Mouse (Mus musculus): Measurements from ENCODE around the gene Adcy6. TPM values are rescaled to one million over a fixed set of nuclear protein-coding genes. Genes with fewer than 3 reads are reported as not detected.

Adcy6 gene
- 9.7 and 10.2 TPM in 2 replicates for polyA plus RNA-seq (2016; fragmentation: Nextera tagmentation; extraction: Ambion mirVana)

DNA sequence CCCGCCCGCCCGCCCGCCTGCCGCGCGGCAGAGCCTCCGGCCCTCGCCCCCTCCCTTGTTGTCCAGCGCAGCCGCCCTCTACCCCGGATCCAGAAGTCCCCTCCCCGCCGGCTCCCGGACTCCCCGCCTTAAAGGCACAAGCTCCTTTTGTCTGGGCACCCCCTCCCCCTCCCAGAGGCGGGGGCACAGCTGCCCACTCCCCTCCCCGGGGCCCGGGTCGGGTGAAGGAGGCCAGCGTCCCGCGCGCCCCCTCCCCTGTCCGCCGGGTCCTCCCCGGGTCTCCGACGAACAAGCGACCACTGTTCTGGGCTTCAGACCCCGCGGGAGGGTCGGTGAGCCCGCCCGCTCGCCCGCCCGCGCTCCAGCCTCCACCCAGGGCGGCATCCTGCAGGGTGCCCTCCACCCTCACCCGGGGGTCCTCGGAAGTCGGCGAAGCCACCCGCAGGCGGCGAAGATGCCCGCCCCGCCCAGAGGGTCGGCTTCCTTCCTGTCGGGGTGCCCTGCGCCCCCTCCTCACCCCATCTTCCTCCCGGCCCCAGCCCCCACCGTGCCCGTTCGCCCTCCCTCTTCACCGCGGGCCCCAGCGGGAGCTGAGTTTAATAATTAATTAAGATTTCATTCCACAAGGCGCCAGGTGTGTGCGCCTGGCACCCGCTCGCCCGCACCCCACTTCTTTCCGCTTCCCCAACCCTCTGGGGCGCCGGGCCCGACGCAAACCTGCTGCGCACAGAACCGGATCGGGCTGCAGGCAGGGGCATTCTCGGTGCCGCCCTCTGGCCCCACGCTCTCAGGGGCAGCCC lies at the start of gene Adcy6:
TSS of gene Adcy6 (minus strand) at position 746 of the 800 bp plus-strand sequence.
- Histone ChIP-seq H3K27ac (peak within 1 kb of the TSS; percentile 99), H3K4me3 (peak within 1 kb of the TSS; percentile 80), H3K4me2 (peak within 1 kb of the TSS; percentile 99), H3K9me3 (replicated peaks) (no peaks in the 10 kb centered on the region), H3K4me1 (peaks cover 57% of the 10 kb centered on the region), H3K36me3 (peaks cover 7% of the 10 kb centered on the region), H3K27me3 (replicated peaks) (peaks cover 12% of the 10 kb centered on the region), H3K9ac (peak within 1 kb of the TSS; percentile 93)
- 2% methylated on average over 49 of the region's 75 CpGs for WGBS (ENCODE audit: insufficient replicate concordance)
- ATAC-seq: peak; percentile 22; the same call in 1 of the 2 replicates

GRCm38 (mm10) chr15:98656982-98657751 lies 47.3 kb upstream of the Adcy6 start:
- 86% methylated on average over 15 of the region's 15 CpGs for WGBS (ENCODE audit: insufficient replicate concordance)
- Histone ChIP-seq H3K9ac (no peak overlapping the region), H3K4me3 (no peak overlapping the region), H3K27me3 (replicated peaks) (no peaks in the 10 kb centered on the region), H3K4me1 (peaks cover 15% of the 10 kb centered on the region), H3K27ac (no peak overlapping the region), H3K4me2 (no peak overlapping the region), H3K36me3 (peaks cover 89% of the 10 kb centered on the region), H3K9me3 (replicated peaks) (no peaks in the 10 kb centered on the region)
- ATAC-seq: no peak

DNA sequence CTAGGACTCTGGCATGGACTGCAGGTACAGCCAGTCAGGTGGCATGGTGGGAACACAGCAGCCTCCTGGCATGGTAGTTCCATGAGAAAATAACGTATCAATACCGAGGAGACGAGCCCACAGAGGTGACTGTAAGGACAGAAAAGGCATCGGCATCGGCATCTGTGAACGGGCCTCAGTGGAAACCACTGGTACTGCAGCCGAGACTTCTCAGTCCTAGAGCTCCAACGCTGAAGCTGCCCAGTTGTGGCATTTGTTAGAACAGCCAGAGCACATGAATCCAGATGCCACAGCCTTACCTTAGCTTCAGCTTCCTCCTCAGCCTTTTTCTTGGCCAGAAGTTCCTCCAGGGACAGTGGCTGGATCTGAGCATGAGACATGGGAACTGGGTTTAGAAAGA lies 42.3 kb upstream of the Adcy6 start:
- WGBS (ENCODE audit: insufficient replicate concordance): 91% methylated on average over 8 of the region's 8 CpGs
- no peak overlapping the region for H3K4me3 ChIP-seq
- H3K9ac ChIP-seq: no peak overlapping the region
- no peaks in the 10 kb centered on the region for H3K9me3 ChIP-seq (replicated peaks)
- H3K27ac ChIP-seq: no peak overlapping the region
- H3K4me1 ChIP-seq: no peaks in the 10 kb centered on the region
- H3K4me2 ChIP-seq: no peak overlapping the region
- no peaks in the 10 kb centered on the region for H3K27me3 ChIP-seq (replicated peaks)
- peaks cover 100% of the 10 kb centered on the region for H3K36me3 ChIP-seq
- ATAC-seq: no peak

GRCm38 (mm10) chr15:98651431-98651830 lies 41.6 kb upstream of the Adcy6 start:
- Histone ChIP-seq H3K9me3 (replicated peaks) (no peaks in the 10 kb centered on the region), H3K4me1 (no peaks in the 10 kb centered on the region), H3K9ac (no peak overlapping the region), H3K4me3 (no peak overlapping the region), H3K4me2 (no peak overlapping the region), H3K27ac (no peak overlapping the region), H3K36me3 (peaks cover 100% of the 10 kb centered on the region), H3K27me3 (replicated peaks) (no peaks in the 10 kb centered on the region)
- ATAC-seq: no peak
- 85% methylated on average over 15 of the region's 15 CpGs for WGBS (ENCODE audit: insufficient replicate concordance)

DNA sequence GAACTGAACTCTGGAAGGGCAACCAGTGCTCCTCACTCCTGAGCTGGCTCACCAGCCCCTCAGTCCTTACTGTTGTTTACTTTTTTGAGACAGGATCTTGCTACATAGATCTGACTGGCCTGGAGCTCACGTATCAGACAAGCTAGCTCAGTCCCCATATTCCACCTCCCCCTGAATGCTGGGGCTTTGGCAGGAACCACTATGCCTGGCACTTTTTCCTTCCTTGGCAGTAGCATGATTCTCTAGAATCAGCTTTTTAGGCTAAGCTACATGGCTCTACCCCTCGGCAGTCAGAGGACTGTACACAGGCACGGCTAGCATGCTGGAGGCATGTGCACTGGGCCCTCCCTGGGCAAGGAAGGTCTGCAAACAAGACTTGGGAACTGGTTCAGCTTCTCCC lies 38.2 kb upstream of the Adcy6 start:
- no peak overlapping the region for H3K27ac ChIP-seq
- 83% methylated on average over 3 of the region's 3 CpGs for WGBS (ENCODE audit: insufficient replicate concordance)
- H3K9ac ChIP-seq: no peak overlapping the region
- H3K4me1 ChIP-seq: no peaks in the 10 kb centered on the region
- H3K4me3 ChIP-seq: no peak overlapping the region
- ATAC-seq: no peak
- no peaks in the 10 kb centered on the region for H3K9me3 ChIP-seq (replicated peaks)
- H3K4me2 ChIP-seq: no peak overlapping the region
- H3K36me3 ChIP-seq: peaks cover 100% of the 10 kb centered on the region
- no peaks in the 10 kb centered on the region for H3K27me3 ChIP-seq (replicated peaks)

GRCm38 (mm10) chr15:98647308-98647707 lies 37.4 kb upstream of the Adcy6 start:
- no peak overlapping the region for H3K4me3 ChIP-seq
- H3K4me1 ChIP-seq: no peaks in the 10 kb centered on the region
- peaks cover 93% of the 10 kb centered on the region for H3K36me3 ChIP-seq
- H3K27me3 ChIP-seq (replicated peaks): no peaks in the 10 kb centered on the region
- H3K9me3 ChIP-seq (replicated peaks): no peaks in the 10 kb centered on the region
- WGBS (ENCODE audit: insufficient replicate concordance): 84% methylated on average over 10 of the region's 10 CpGs
- ATAC-seq: no peak
- no peak overlapping the region for H3K9ac ChIP-seq
- no peak overlapping the region for H3K27ac ChIP-seq
- no peak overlapping the region for H3K4me2 ChIP-seq

- H3K4me1 ChIP-seq: no peaks in the 10 kb centered on the region
- peaks cover 1% of the 10 kb centered on the region for H3K27me3 ChIP-seq (replicated peaks)
- WGBS (ENCODE audit: insufficient replicate concordance): 82% methylated on average over 8 of the region's 8 CpGs
- no peak for ATAC-seq
- no peak overlapping the region for H3K4me3 ChIP-seq
- no peak overlapping the region for H3K4me2 ChIP-seq
- H3K9me3 ChIP-seq (replicated peaks): no peaks in the 10 kb centered on the region
- no peak overlapping the region for H3K27ac ChIP-seq
- peaks cover 87% of the 10 kb centered on the region for H3K36me3 ChIP-seq
- no peak overlapping the region for H3K9ac ChIP-seq
These were observed 36.9 kb upstream of the Adcy6 start for GRCm38 (mm10) chr15:98646737-98647136.

GRCm38 (mm10) chr15:98645057-98646026 lies 35.5 kb upstream of the Adcy6 start:
- no peak for ATAC-seq

DNA sequence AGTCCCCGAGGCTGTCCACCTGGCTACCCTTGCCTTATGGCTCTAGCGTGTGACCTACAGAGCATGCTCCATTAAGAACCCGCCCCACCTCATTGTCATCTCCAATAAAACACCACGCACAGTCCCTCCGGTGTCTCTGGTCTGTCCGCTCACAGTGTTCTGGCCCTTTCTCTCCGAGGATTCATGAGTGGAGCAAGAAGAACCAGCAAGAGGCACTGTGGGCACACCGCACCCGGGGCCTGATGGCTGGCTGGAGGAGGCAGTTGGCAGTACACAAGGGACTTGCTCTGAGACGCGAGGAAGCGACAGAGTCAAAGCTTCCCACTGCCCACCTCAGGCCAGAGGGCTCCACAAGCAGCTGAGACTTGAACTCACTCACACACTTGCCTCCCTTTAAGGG lies 34.5 kb upstream of the Adcy6 start:
- Histone ChIP-seq H3K4me1 (no peaks in the 10 kb centered on the region), H3K27me3 (replicated peaks) (peaks cover 25% of the 10 kb centered on the region), H3K4me3 (no peak overlapping the region), H3K36me3 (peaks cover 64% of the 10 kb centered on the region), H3K4me2 (no peak overlapping the region), H3K9me3 (replicated peaks) (no peaks in the 10 kb centered on the region), H3K9ac (no peak overlapping the region), H3K27ac (no peak overlapping the region)
- WGBS (ENCODE audit: insufficient replicate concordance): 82% methylated on average over 12 of the region's 12 CpGs
- ATAC-seq: no peak

More at GRCm38 (mm10) chr15:98645057-98646026, 35.5 kb upstream of the Adcy6 start:
- H3K4me1 ChIP-seq: no peaks in the 10 kb centered on the region
- H3K4me3 ChIP-seq: no peak overlapping the region
- H3K27me3 ChIP-seq (replicated peaks): peaks cover 15% of the 10 kb centered on the region
- no peak overlapping the region for H3K9ac ChIP-seq
- WGBS (ENCODE audit: insufficient replicate concordance): 86% methylated on average over 24 of the region's 24 CpGs
- no peak overlapping the region for H3K27ac ChIP-seq
- no peak overlapping the region for H3K4me2 ChIP-seq
- no peaks in the 10 kb centered on the region for H3K9me3 ChIP-seq (replicated peaks)
- H3K36me3 ChIP-seq: peaks cover 73% of the 10 kb centered on the region

- no peak overlapping the region for H3K4me3 ChIP-seq
- WGBS (ENCODE audit: insufficient replicate concordance): 22% methylated on average over 8 of the region's 8 CpGs
- peaks cover 22% of the 10 kb centered on the region for H3K36me3 ChIP-seq
- H3K9me3 ChIP-seq (replicated peaks): no peaks in the 10 kb centered on the region
- H3K4me1 ChIP-seq: peaks cover 5% of the 10 kb centered on the region
- H3K27ac ChIP-seq: no peak overlapping the region
- ATAC-seq: no peak
- H3K9ac ChIP-seq: no peak overlapping the region
- H3K27me3 ChIP-seq (replicated peaks): peaks cover 66% of the 10 kb centered on the region
- H3K4me2 ChIP-seq: no peak overlapping the region
These were observed 30.3 kb upstream of the Adcy6 start for GRCm38 (mm10) chr15:98640157-98640556.

DNA sequence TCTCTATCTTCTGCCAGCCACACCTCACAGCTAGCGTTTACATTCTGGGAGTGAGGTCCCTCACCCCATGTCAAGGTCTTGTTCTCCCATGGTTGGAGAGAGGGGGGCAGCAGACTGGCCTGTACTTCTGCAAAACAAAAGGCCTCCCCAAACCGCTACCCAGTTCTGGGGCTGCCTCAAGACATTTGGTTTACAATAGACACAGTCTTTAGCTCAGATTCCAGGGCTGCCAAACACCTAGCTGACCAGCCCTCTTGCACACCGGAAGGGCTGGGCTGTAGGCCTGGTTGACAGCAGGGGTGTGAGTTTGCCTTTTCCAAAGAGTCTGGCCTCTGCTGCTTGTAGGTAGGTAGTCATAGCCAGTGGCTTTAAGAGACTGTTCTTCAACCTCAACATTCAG lies 27.3 kb upstream of the Adcy6 start:
- Histone ChIP-seq H3K4me1 (peaks cover 33% of the 10 kb centered on the region), H3K36me3 (no peaks in the 10 kb centered on the region), H3K27me3 (replicated peaks) (peaks cover 96% of the 10 kb centered on the region), H3K27ac (no peak overlapping the region), H3K4me2 (no peak overlapping the region), H3K9ac (no peak overlapping the region), H3K9me3 (replicated peaks) (no peaks in the 10 kb centered on the region), H3K4me3 (no peak overlapping the region)
- no peak for ATAC-seq
- WGBS (ENCODE audit: insufficient replicate concordance): 39% methylated on average over 3 of the region's 3 CpGs
